Mouse (Mus musculus): ENCODE measurements at regions not wholly inside any gene's neighbourhood (a gene's known extent, or its start where the extent isn't known, plus 50 kb on each side); places are given as distances from the start of the nearest gene placed in this dataset.

DNA sequence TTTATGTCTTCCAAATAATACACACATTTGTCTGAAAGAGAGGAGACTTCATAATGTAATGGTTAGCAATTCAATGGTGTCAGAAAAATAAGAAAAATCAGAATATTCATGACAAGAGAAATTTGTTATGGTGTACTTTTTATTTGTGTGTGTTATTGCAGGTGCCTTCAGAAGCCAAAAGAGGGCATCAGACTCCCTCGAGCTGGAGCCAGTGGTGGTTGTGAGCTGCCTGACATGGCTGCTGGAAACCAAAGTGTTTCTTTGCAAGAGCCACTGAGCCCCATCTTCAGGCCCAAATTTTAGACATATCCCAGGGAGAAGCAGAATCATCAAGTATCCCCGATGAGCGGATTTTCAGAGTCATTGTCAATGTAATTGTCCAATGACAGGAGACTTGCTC is 81.9 kb downstream of the Tm2d3 start:
- ATAC-seq (replicated peaks; ENCODE audit: low read depth, poor library complexity, severe bottlenecking) = no peak

DNA sequence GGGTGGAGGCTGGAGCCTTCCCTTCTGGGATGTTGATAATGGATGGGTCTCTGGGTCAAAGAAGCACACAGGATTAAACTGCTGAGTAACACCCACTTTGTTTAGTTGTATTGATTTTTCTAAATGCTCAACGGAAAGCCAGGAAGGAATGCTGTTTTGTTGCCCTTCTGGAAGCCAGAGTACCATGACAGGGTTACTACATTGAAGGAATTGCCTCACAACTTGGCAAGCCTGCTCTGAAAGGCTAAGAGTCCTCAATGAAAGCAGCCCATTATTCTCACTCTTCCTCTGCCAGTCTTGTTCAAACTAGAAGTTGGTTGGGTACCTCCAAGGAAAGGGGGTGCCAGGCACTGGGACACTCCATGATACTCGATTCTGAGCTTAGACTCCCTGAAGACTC is 83.0 kb downstream of the Tm2d3 start:
- ATAC-seq (replicated peaks; ENCODE audit: low read depth, poor library complexity, severe bottlenecking) = no peak

DNA sequence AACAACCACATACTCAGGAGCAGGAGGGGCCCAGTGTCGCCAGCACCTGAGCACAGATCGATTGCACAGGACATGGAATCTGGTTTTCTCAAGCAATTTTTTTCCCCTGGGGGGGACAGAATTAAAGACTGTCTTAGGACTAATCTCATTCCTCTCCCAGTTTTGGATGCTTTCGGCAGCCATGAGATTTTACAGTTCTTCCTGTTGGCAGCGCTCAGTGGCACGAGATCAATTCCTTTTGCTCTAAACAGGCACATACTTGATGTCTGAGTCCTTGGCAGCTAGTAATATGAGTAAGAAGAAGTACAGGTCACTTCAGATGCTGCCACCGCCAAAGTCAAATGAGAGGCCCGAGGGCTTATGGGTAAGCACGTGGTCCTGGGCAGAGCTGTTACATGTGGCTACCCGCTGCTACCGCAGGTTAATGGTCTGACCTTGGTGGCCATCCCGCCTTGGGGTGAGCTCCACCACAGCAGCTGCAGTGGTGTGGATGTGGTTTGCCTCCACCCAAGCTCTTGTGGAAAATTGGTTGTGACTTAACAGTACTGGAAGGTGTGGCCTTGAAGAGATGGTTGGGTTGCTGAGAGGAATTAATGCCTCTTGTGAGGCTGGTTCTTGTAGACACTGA is 83.5 kb downstream of the Tm2d3 start:
- ATAC-seq (replicated peaks; ENCODE audit: low read depth, poor library complexity, severe bottlenecking) = no peak

DNA sequence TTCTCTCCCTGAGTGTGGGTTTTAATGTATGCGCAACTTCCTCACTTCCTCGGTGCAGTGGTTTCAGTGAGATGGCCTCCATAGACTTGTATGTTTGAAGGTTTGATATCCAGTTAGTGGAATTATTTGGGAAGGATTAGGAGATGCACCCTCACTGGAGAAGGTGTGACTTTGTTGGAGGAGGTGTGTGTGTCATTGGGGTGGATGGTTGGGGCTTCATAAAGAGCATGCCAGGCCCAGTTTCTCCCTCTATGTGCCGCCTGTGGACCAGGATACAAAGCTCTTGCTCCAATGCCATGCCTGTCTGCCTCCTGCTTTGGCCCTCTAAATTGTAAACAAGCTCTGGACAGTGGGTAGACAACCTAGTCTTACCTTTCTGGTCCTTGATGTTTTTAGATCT is 84.0 kb downstream of the Tm2d3 start:
- no peak for ATAC-seq (replicated peaks; ENCODE audit: low read depth, poor library complexity, severe bottlenecking)

DNA sequence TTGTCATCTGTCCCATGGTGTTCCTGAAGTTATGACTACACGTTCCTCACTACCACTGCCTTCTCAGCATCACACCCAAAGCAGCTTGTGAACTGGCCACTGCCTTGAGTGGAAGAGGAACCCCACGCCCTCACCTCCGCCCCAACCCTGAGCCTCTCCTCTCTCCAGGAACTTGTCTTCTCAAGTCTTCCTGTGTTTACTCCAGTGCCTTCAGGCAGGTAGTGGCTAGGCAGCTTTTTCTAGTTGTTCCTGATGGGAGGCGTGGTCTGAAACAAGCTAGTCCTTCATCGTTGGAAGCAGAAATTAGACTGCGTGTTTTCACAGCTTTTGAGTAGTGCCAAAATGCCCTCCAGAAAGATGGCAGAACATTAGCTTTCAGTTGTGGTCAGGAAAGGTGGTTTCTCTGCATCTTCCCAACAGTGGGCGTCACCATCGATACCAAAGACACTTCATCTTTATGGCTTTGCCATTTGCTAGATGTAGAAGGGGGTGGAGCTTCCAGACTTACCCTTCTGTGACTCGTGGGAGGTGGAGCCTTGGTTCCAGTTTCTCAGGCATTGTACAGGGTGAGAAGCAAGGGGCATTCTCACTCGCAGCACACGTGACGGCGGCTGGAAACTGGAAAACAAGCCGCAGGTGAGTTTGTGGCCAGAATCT is 81.7 kb upstream of the Pcsk6 start:
- ATAC-seq (replicated peaks; ENCODE audit: low read depth, poor library complexity, severe bottlenecking) = no peak

DNA sequence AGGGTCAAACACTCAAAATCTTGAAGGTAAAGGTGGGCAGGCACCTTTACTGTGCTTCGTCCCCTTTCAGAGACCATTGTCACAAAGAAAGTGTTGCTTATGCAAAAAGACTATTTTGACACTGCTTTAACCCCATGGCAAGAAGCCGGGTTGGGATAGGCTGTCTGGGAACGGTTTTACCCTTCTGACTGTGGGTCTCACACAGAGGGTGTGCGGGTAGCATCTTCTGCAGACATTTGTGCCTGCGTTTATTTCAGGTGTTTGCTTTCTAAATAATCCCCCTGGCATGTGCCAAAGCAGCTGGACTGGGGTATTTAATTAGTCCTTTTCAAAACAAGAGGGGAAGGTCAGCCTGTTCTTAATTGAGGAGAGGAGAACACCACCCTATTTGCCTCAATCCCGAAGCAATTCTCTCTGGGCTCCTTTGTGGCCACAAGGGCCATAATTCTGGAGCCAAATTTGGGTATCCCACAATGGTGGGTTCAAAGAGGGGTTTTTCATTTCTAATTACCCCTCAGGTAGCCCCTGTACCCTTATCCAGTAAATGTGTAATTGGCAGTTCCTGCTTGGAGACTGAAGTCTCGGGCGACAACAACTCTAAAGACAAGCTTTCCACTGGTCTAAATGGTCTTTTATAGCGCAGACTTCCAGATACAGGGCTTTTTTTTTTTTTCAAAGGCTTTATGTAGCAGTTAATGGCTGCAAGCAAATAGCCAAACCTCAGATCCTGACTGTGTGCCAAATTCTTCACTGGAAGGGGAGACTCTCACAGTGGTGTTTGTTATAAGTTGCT is 80.8 kb upstream of the Pcsk6 start:
- no peak for ATAC-seq (replicated peaks; ENCODE audit: low read depth, poor library complexity, severe bottlenecking)

DNA sequence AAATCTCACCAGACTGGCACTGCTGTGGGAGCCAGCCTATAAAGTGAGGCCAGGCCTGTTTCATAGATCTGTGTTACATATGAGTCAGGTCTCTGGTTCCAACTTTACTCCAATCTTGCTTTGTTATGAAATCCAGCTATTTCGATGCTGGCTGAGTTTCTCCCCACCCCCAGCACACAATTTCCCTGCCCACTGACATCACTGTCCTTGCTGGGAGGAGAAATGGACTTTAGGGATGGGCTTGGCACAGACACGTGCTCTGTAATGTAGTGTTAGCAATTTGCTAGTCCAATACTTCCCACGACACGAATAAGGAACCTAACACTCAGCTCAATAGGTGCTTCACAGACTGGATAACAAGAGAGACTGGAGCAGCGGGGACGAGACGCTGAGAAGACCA is 79.5 kb upstream of the Pcsk6 start:
- no peak for ATAC-seq (replicated peaks; ENCODE audit: low read depth, poor library complexity, severe bottlenecking)

DNA sequence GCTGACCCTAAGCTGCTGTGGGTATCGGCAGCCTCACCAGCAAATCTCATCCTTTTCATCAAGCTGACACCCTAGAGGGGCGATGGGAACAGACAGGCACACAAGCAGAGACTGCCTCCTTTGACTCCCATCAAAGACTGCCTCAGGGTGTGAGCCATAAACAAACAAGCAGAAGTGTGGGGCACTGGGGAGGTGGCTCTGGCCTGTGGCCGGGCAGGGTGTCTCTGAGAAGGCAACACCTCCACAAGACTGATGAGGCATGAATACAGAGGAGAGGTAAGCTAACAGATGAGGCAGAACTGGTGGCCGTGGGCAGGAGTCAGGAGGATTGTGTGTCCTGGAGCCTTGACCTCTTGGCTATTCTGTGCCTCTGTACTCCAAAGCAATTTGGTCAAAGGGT is 77.8 kb upstream of the Pcsk6 start:
- ATAC-seq (replicated peaks; ENCODE audit: low read depth, poor library complexity, severe bottlenecking) = no peak

DNA sequence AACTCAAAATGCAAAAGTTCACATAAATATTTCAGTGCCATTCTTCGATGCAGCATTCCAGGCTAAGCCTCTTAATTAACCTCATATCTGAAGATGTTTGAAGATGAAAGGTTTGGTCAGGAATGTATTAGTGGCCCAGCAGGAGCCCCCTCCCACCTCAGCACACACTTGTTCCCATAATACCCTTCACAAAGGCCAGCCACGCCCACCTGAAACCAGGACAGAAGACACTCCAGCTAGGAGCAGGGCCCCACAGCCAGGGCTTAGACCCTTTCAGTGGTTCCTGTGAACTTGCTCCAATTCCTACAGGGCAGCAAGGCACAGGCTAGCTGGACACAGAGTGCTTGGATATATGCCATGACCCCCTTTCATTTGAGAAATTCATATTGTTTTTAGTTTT is 74.6 kb upstream of the Pcsk6 start:
- ATAC-seq (replicated peaks; ENCODE audit: low read depth, poor library complexity, severe bottlenecking) = no peak

DNA sequence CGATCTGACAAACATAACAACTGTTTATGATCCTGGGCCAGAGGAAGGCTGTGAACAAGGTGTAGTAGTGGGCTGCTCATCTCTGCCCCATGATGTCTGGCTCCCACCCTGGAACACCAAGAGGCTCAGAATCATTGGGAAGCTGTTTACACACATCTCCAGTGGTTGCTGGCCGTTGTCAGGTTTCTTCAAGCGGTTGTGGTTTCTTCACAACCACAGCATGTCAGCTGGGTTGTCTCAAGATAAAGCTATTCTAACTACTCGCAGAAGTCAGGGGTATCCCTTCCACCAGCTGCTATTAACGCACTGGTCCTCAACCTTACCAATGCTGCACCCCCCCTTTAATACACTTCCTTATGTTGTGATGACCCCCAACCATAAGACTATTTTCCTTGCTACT is 73.7 kb upstream of the Pcsk6 start:
- peak; percentile 72 for ATAC-seq (replicated peaks; ENCODE audit: low read depth, poor library complexity, severe bottlenecking)

DNA sequence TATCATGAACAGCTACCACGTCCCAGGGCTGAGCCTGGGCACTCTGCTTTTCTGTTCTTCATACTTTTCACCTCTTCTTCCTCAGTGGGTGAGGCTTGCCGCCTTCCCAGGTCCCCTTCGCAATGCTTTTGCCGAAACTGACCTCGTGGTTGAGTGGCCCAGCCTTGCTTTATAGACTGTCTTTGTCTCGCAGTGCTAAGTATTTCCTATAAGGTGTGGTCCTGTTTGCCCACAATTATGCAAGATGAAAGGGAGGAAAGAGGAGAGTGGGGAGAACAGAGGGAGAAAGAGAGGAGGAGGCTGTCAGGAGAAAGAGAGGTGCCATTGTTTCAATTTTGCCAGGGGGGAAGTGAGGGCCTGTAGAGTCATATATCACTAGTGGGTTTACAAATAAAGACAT is 71.3 kb upstream of the Pcsk6 start:
- ATAC-seq (replicated peaks; ENCODE audit: low read depth, poor library complexity, severe bottlenecking) = no peak

DNA sequence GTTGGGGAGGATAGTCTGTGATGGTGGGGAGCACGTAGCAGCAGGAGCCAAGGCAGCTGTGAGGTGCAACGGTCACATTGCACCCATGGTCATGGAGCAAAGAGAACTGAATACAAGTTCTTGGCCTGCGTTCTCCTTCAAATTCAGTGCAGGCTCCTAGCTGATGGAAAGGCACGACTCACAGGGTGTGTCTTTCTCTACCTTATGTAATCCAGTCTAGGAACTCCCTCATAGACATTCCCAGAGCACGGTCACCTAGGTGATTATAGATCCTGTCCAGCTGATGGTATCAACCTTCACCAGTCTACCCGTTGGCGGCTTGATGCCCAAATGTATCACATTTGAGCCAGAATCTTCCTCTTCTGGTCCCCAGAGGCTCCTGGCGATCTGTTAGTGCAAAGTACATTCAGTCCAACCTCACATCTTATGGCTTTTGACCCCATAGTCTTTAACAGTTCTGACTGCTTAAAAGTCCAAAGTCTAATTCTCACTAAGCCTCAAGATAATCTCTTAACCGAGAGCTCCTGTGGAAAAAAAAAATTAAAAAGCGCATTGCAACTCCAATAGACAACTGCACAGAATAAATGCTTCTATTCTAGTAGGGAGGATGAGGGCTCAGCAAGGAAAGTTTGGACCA is 69.2 kb upstream of the Pcsk6 start:
- ATAC-seq (replicated peaks; ENCODE audit: low read depth, poor library complexity, severe bottlenecking) = no peak

DNA sequence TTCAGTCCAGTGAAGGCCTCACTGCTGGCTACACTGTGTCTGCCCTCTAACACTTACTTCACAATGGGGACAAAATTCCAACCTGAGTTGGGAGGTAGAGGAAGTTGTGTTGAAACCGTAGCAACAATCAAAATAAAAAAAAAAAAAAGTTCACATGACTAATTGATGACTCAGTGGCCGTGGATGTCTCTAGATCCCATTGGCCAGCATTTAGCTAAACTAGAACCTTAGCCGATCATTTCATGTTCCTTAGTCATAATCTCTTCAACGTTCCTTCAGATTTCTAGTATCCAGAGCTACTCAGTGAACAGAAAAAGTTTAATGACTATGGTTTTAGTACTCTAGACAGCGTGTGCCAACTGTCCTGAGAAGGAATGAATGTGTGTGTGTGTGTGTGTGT is 59.2 kb upstream of the Pcsk6 start:
- no peak for ATAC-seq (replicated peaks; ENCODE audit: low read depth, poor library complexity, severe bottlenecking)

DNA sequence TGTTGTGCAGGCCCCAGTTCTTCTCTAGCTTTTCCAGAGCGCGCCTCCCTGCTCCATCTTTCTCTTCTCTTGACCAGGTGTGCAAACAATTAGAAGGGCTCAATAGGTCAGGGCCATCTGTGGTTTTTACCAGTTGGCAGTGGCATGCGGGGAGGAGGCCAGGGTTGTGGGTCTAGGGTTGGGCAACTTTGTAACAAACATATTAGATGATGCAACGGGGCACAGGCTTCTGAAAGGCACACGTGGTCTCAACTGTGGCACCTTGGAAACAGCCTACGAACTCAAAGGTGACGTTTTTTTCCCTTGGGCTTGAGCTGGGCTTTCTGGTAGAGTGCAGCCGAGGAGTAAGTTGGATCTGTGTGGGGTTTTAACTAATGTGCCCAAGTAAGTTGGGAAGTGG is 58.7 kb upstream of the Pcsk6 start:
- ATAC-seq (replicated peaks; ENCODE audit: low read depth, poor library complexity, severe bottlenecking) = no peak

DNA sequence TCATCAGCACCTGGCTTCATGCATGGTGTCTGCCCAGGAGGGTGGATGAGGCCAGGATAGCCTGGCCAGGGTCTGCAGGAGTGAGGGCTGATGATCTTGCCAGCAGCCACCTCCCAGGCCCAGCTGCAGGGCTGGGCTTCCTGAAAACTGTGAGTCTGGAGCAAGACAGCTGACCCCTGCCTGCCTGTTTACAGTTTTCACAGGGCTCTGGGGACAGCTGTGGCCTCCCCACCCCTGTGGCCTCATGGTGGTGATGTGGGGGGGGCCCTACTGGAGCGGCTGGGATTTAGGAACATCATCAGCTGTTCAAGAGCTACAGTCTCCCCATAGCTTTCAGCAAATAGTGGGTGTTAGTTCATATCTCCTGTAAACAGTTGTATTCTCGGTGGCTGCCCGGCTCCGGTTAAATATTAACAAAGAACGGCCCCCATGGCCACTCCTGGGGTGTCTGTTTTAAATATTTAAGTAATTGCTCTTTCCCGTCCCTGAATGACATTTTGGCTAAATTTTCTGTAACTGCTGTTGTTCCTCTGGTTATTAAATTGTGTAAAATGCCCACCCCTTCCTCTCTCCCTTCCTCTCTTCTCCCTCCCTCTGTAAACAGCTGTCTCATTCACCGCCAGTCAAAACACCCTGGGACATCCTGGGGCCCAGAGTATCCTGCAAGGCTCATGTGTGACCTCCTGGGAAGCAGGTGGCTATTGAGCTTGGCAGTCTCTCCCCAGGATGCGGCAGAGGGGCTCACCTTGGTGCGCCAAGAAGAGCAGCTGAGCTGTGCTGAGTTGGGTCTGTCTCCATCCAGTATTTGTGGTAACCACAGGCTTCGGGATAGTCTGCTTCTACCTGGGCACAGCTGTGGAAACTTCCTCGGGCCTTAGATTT is 57.9 kb upstream of the Pcsk6 start:
- ATAC-seq (replicated peaks; ENCODE audit: low read depth, poor library complexity, severe bottlenecking) = no peak

Data from common myeloid progenitor, adult 5-6 weeks (primary cell).